21 mouse cellular contexts compared by ENCODE assay signal in the genomic region with DNA sequence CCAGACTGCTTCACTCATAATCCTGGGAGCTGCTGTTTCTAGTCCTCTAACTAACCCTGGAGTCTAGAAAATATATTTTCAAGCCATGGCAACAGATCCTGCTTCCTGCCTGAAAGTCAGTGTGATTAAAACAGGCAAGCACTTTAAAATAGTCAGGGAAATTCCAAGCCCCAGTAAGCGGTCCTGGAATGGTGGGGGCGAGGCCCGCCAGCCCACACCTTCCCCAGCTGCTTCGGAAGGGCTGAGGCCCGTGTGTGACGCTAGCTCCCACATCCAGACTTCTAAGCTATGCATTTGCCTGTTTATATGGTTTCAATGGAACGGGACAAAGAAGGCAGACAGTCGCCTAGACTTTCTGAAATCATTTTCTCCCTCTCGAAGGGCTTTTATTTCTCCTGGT.
DNase-seq lines count a peak whose midpoint lies in the region; ATAC-seq lines count a peak whose summit lies in the region.
"Had no signal": no experiment of that assay in that cellular context is flagged by ENCODE, and none has a peak within 500 bp of the region (broad histone marks: within the 10 kb centered on the region; RNA-seq: fewer than 3 reads in every experiment).

No protein-coding gene starts in this region.

- no peak overlapping the region for H3K4me2 ChIP-seq in embryonic facial prominence, embryonic 14.5 days (ENCODE audit: low read depth, low read length)
- no peak overlapping the region for H3K4me2 ChIP-seq in hindbrain, embryonic 13.5 days
- H3K4me2 ChIP-seq in hindbrain, embryonic 11.5 days (replicated peaks; ENCODE audit: low read depth, low read length), result no peak overlapping the region
- no peak overlapping the region for H3K4me2 ChIP-seq in neural tube, embryonic 13.5 days
- no peak overlapping the region for H3K4me2 ChIP-seq in neural tube, embryonic 15.5 days
- H3K4me2 ChIP-seq: embryonic facial prominence, embryonic 13.5 days; heart, embryonic 11.5 days; lung, embryonic 15.5 days had no signal

- H3K9ac ChIP-seq in embryonic facial prominence, embryonic 14.5 days (ENCODE audit: low read depth, low read length), result no peak overlapping the region
- no peak overlapping the region for H3K9ac ChIP-seq in hindbrain, embryonic 13.5 days
- no peak overlapping the region for H3K9ac ChIP-seq in hindbrain, embryonic 11.5 days (ENCODE audit: low read depth, low read length)
- H3K9ac ChIP-seq in neural tube, embryonic 13.5 days, result no peak overlapping the region
- no peak overlapping the region for H3K9ac ChIP-seq in neural tube, embryonic 15.5 days (replicated peaks)
- H3K9ac ChIP-seq: embryonic facial prominence, embryonic 13.5 days; lung, embryonic 15.5 days had no signal

- DNase-seq in embryonic facial prominence, embryonic 14.5 days (ENCODE audit: low spot score), result peak; percentile 16
- no peak for DNase-seq in embryonic facial prominence, embryonic 10.5 days (ENCODE audit: low spot score)
- DNase-seq in hindbrain, embryonic 11.5 days (ENCODE audit: low spot score), result no peak
- no peak for DNase-seq in neural tube, embryonic 10.5 days (ENCODE audit: extremely low spot score, low spot score)
- DNase-seq in adrenal gland, postnatal 10 days, result no peak
- DNase-seq: adrenal gland, adult 8-10 months; cerebellum, adult 2 months; gastrocnemius, postnatal 25 days; heart, postnatal 4 days; kidney, adult 11 months; kidney, postnatal 36 days; thymus, postnatal 4 days had no signal

- no peak overlapping the region for H3K27ac ChIP-seq in embryonic facial prominence, embryonic 14.5 days (replicated peaks; ENCODE audit: low read depth, low read length)
- H3K27ac ChIP-seq in embryonic facial prominence, embryonic 10.5 days (replicated peaks), result no peak overlapping the region
- H3K27ac ChIP-seq in hindbrain, embryonic 13.5 days, result peak overlapping the region; percentile 76
- H3K27ac ChIP-seq in hindbrain, embryonic 11.5 days (ENCODE audit: low read depth, low read length), result no peak overlapping the region
- peak overlapping the region; percentile 29; the same call in 1 of the 2 replicates for H3K27ac ChIP-seq in neural tube, embryonic 13.5 days (replicated peaks)
- H3K27ac ChIP-seq in neural tube, embryonic 15.5 days (replicated peaks), result peak overlapping the region; percentile 48; the same call in 1 of the 2 replicates
- H3K27ac ChIP-seq: embryonic facial prominence, embryonic 13.5 days; forebrain, embryonic 10.5 days; lung, embryonic 15.5 days; stomach, postnatal 0 days had no signal

- 44% methylated on average over 9 of the region's 9 CpGs for WGBS in embryonic facial prominence, embryonic 14.5 days
- 80% methylated on average over 9 of the region's 9 CpGs for WGBS in embryonic facial prominence, embryonic 10.5 days
- WGBS in hindbrain, embryonic 13.5 days, result 65% methylated on average over 9 of the region's 9 CpGs
- WGBS in hindbrain, embryonic 11.5 days, result 67% methylated on average over 9 of the region's 9 CpGs
- 73% methylated on average over 9 of the region's 9 CpGs for WGBS in neural tube, embryonic 13.5 days
- 62% methylated on average over 9 of the region's 9 CpGs for WGBS in neural tube, embryonic 15.5 days

- H3K27me3 ChIP-seq in embryonic facial prominence, embryonic 14.5 days (replicated peaks; ENCODE audit: control insufficient read depth, insufficient read depth, low read length), result no peaks in the 10 kb centered on the region
- H3K27me3 ChIP-seq in embryonic facial prominence, embryonic 10.5 days (replicated peaks; ENCODE audit: low read depth, poor library complexity, severe bottlenecking), result no peaks in the 10 kb centered on the region
- H3K27me3 ChIP-seq in hindbrain, embryonic 13.5 days, result no peaks in the 10 kb centered on the region
- 0 out of 2 replicates have a peak, but pooled peaks cover 2% of the 10 kb centered on the region for H3K27me3 ChIP-seq in hindbrain, embryonic 11.5 days (ENCODE audit: control insufficient read depth, insufficient read depth, low read length)
- no peaks in the 10 kb centered on the region for H3K27me3 ChIP-seq in neural tube, embryonic 13.5 days
- no peaks in the 10 kb centered on the region for H3K27me3 ChIP-seq in neural tube, embryonic 15.5 days (replicated peaks)
- H3K27me3 ChIP-seq: embryonic facial prominence, embryonic 13.5 days; lung, embryonic 15.5 days had no signal

- no peaks in the 10 kb centered on the region for H3K36me3 ChIP-seq in embryonic facial prominence, embryonic 14.5 days (ENCODE audit: control insufficient read depth, insufficient read depth, low read length)
- H3K36me3 ChIP-seq in embryonic facial prominence, embryonic 10.5 days (replicated peaks), result no peaks in the 10 kb centered on the region
- H3K36me3 ChIP-seq in hindbrain, embryonic 13.5 days, result peaks cover 8% of the 10 kb centered on the region
- H3K36me3 ChIP-seq in hindbrain, embryonic 11.5 days (ENCODE audit: control insufficient read depth, insufficient read depth, low read length), result no peaks in the 10 kb centered on the region
- H3K36me3 ChIP-seq in neural tube, embryonic 13.5 days, result 0 out of 2 replicates have a peak, but pooled peaks cover 7% of the 10 kb centered on the region
- H3K36me3 ChIP-seq in neural tube, embryonic 15.5 days, result no peaks in the 10 kb centered on the region
- H3K36me3 ChIP-seq: embryonic facial prominence, embryonic 13.5 days; forebrain, embryonic 10.5 days; lung, embryonic 15.5 days had no signal

- no peaks in the 10 kb centered on the region for H3K4me1 ChIP-seq in embryonic facial prominence, embryonic 14.5 days (ENCODE audit: control insufficient read depth, insufficient read depth, low read length)
- no peaks in the 10 kb centered on the region for H3K4me1 ChIP-seq in embryonic facial prominence, embryonic 10.5 days
- H3K4me1 ChIP-seq in hindbrain, embryonic 13.5 days (replicated peaks), result peaks cover 5% of the 10 kb centered on the region; the same call in 1 of the 2 replicates
- H3K4me1 ChIP-seq in hindbrain, embryonic 11.5 days (replicated peaks; ENCODE audit: control insufficient read depth, insufficient read depth, low read length), result no peaks in the 10 kb centered on the region
- no peaks in the 10 kb centered on the region for H3K4me1 ChIP-seq in neural tube, embryonic 13.5 days (replicated peaks)
- no peaks in the 10 kb centered on the region; the same call in 1 of the 2 replicates for H3K4me1 ChIP-seq in neural tube, embryonic 15.5 days
- H3K4me1 ChIP-seq: embryonic facial prominence, embryonic 13.5 days; forebrain, embryonic 10.5 days; lung, embryonic 15.5 days had no signal

- no peaks in the 10 kb centered on the region for H3K9me3 ChIP-seq in embryonic facial prominence, embryonic 14.5 days (ENCODE audit: control insufficient read depth, low read length)
- peaks cover 5% of the 10 kb centered on the region; the same call in 1 of the 2 replicates for H3K9me3 ChIP-seq in embryonic facial prominence, embryonic 10.5 days
- no peaks in the 10 kb centered on the region for H3K9me3 ChIP-seq in hindbrain, embryonic 13.5 days
- 0 out of 2 replicates have a peak, but pooled peaks cover 4% of the 10 kb centered on the region for H3K9me3 ChIP-seq in hindbrain, embryonic 11.5 days (ENCODE audit: control insufficient read depth, low read length)
- no peaks in the 10 kb centered on the region for H3K9me3 ChIP-seq in neural tube, embryonic 13.5 days
- no peaks in the 10 kb centered on the region for H3K9me3 ChIP-seq in neural tube, embryonic 15.5 days (replicated peaks)
- H3K9me3 ChIP-seq: embryonic facial prominence, embryonic 13.5 days; lung, embryonic 15.5 days had no signal

- no peak overlapping the region for H3K4me3 ChIP-seq in embryonic facial prominence, embryonic 14.5 days (ENCODE audit: low read depth, low read length)
- no peak overlapping the region for H3K4me3 ChIP-seq in embryonic facial prominence, embryonic 10.5 days
- H3K4me3 ChIP-seq in hindbrain, embryonic 13.5 days, result no peak overlapping the region
- H3K4me3 ChIP-seq in hindbrain, embryonic 11.5 days (ENCODE audit: low read depth, low read length), result no peak overlapping the region
- no peak overlapping the region for H3K4me3 ChIP-seq in neural tube, embryonic 13.5 days
- no peak overlapping the region for H3K4me3 ChIP-seq in neural tube, embryonic 15.5 days (replicated peaks)
- H3K4me3 ChIP-seq: embryonic facial prominence, embryonic 13.5 days; forebrain, embryonic 10.5 days; lung, embryonic 15.5 days; myocyte had no signal

- ATAC-seq in embryonic facial prominence, embryonic 14.5 days (ENCODE audit: low read depth), result no peak
- no peak for ATAC-seq in hindbrain, embryonic 13.5 days (ENCODE audit: low FRiP score)
- ATAC-seq in hindbrain, embryonic 11.5 days (ENCODE audit: low FRiP score), result no peak
- no peak for ATAC-seq in neural tube, embryonic 13.5 days (ENCODE audit: low read depth)
- ATAC-seq in neural tube, embryonic 15.5 days (ENCODE audit: low FRiP score), result no peak

Comparison
In these comparisons a context has a peak if more than half of its experiments do, and no peak if none do; other contexts are left out.
1. H3K27ac ChIP-seq: peak in hindbrain, embryonic 13.5 days (single experiment), neural tube, embryonic 13.5 days (single experiment) and neural tube, embryonic 15.5 days (single experiment); none in embryonic facial prominence, embryonic 14.5 days (single experiment), embryonic facial prominence, embryonic 10.5 days (single experiment) and hindbrain, embryonic 11.5 days (single experiment).